Mouse (Mus musculus): ENCODE data around the gene Arhgef19.

Arhgef19 gene

GRCm38 (mm10) chr4:141265979-141266637 lies 26.8 kb downstream of the Arhgef19 start:
- DNase-seq (ENCODE audit: low spot score), result no peak

- DNase-seq (ENCODE audit: low spot score), result no peak
These were observed 28.0 kb downstream of the Arhgef19 start for GRCm38 (mm10) chr4:141267250-141267649.

GRCm38 (mm10) chr4:141267837-141268236 lies 28.5 kb downstream of the Arhgef19 start:
- DNase-seq (ENCODE audit: low spot score), result peak; percentile 65

GRCm38 (mm10) chr4:141268350-141268749 lies 29.1 kb downstream of the Arhgef19 start:
- DNase-seq (ENCODE audit: low spot score), result no peak

- DNase-seq (ENCODE audit: low spot score), result no peak
These were observed 29.8 kb downstream of the Arhgef19 start for GRCm38 (mm10) chr4:141269080-141269479.

DNA sequence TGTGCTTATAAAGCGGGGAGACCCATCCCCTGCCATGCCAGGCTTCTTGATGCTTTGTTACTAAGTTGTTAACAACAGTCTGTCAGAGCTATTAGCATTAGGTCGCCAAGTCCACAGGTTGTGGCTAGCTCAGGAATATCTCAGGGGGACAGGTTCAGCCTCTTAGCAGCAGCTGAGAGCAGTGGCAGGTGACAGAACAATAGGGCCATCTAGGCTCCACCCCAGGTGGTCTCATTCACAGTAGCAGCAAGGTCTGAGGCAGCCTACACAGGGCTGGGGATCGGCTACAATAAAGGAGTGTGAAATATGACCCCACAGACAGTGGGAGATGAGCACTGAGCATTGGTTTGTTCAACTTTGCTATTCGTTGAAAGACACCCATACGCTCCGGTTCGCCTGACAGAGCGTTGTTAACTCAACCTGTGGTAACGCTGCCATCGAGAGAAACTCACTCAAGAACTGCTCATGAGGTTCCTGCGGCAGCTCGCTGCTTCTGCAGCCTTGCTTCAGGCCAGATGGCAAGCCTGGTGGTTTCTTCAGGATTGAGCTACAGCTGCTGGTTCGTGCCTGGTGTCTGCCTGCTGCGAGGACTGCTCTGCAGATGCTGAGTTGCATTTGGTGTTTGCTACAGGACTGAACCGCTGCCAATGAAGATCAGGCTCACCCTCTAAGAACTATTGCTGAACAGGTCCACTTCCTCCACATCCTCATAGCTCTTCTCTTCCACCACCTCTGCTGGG lies 31.1 kb downstream of the Arhgef19 start:
- no peak for DNase-seq (ENCODE audit: low spot score)

DNA sequence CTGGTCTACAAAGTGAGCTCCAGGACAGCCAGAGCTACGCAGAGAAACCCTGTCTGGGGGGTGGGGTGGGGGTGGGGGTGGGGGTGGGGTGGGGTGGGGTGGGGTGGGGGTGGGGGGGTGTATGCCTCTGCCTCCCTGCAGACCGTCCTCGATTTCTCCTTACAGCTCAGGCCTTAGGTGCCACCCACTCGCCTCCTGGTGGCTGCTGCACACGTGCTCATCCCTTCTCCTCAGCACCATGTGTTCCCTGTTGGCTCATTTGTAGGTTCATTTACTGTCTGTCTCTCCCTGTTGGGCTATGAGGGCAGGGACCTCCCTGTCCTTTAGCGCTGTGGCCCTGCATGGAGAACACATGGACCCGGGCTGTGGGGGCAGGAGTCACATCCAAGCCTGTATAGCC lies 31.9 kb downstream of the Arhgef19 start:
- no peak for DNase-seq (ENCODE audit: low spot score)

DNA sequence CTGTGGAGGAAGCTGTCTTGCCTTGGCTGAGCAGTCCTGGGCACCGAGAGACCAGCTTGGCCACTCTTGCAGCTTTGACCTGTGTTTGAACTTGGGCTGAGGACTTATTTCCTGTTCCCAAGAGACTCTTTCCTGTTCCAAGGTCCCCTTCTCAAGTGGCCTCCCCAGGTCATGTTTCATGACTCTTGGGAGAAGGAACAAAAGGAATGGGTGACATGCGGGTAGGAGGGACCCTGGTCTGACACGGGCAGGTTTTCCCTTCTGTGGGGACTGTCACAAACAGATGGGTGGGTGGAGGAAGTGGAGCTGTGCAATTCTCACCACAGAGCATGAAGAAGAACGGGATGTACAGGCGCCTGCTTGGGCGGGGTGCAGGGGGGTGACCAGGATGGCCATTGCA lies 32.4 kb downstream of the Arhgef19 start:
- DNase-seq (ENCODE audit: low spot score), result no peak

DNA sequence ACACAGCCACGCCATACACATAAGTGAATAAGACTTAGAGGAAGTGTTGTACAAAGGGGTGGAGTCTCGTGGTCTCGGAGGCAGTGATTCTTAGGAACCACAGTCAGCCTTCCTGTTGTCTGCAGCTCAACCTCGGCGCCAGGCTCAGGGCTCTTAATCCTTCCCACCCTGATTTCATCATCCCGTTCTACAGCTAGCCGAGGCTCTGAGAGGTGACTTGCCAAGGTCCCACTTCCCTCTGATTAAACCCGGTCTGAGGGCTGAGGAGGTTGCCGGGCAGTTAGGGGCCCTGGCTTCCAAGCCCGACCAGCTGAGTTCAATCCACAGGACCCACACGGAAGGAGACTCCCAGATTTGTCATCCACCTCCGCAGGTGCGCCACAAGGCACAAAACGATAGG lies 33.6 kb downstream of the Arhgef19 start:
- DNase-seq (ENCODE audit: low spot score), result no peak

GRCm38 (mm10) chr4:141273296-141273695 lies 34.0 kb downstream of the Arhgef19 start:
- peak; percentile 92 for DNase-seq (ENCODE audit: low spot score)

DNA sequence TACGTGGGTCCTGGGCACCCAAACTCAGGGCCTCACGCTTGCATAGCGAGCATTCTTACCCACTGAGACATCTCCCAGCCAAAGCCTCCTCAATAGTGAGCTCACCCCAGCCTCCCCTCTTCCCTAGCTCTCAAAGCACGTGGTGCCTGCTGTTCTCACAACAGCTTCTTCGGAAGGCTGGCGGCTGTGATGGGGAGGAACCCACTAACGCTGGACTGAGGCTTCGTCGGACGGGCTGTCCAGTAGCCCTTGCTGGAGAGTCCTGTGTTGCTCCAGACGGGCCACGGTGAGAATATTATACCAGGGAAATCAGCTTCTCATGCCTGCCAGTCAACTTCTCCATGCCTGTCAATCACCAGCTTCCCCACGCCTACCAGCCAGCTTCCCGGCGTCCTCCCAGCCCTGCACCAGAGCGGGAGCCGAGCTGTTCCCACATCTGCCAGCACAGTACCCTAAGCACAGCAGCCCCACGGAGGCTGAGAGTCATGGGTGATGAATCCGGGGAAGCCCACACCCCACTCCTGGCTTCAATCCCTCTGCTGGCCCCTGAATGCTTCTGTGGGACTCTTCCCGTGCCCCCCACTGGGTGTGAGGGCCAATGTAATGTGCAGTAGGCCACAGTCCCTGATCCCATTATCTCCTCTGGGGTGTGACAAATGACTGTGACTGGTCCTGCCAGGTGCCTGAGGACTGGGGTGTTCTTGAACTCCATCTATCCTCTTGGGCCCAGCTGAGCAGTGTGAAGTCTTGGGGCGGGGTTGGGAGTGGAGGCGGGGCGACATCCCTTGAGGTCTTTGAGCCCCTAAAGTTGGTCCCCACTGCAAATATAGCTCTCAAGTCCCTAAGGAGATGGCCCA lies 35.4 kb downstream of the Arhgef19 start:
- no peak for DNase-seq (ENCODE audit: low spot score)

GRCm38 (mm10) chr4:141277157-141277556 lies 37.9 kb downstream of the Arhgef19 start:
- DNase-seq (ENCODE audit: low spot score), result no peak

- peak; percentile 78 for DNase-seq (ENCODE audit: low spot score)
These were observed 38.9 kb downstream of the Arhgef19 start for GRCm38 (mm10) chr4:141278154-141278553.

- no peak for DNase-seq (ENCODE audit: low spot score)
These were observed 40.0 kb downstream of the Arhgef19 start for GRCm38 (mm10) chr4:141279327-141279726.

DNA sequence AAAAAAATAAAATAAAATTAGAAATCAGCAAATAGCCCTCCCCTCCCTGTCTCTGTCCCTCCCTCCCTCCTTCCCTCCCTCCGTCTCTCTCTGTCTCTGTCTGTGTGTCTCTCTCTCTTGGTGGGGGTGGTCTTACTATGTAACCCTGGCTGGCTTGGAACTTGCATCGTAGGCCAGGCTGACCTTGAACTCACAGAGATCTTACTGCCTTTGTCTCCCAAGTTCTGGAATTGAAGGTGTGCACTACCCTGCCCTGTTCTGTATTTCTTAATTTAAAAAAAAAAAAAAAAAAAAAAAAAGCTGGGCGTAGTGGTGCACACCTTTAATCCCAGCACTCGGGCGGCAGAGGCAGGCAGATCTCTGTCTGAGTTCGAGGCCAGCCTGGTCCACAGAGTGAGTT lies 40.5 kb downstream of the Arhgef19 start:
- no peak for DNase-seq (ENCODE audit: low spot score)

- no peak for DNase-seq (ENCODE audit: low spot score)
These were observed 41.2 kb downstream of the Arhgef19 start for GRCm38 (mm10) chr4:141280471-141280870.

GRCm38 (mm10) chr4:141281153-141281552 lies 41.9 kb downstream of the Arhgef19 start:
- no peak for DNase-seq (ENCODE audit: low spot score)

DNA sequence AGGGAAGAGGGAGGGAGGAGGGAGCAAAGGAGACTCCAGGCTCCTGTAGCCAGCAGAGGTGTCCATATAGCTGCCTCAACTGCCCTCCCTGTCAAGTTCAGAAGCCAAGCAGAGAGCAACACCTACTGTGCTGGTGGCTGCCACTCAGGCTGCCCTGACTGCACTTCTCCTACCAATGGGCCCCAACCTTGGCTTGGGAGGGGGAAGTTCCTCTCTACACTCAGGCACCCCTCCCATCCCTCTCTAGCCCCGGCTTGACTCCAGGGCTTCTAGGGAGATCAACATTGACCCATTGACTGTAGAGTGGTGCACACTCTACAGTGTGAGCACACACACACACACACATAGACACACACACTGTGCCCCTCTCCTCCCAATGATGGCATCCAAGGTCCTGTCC lies 42.3 kb downstream of the Arhgef19 start:
- DNase-seq (ENCODE audit: low spot score), result no peak

DNA sequence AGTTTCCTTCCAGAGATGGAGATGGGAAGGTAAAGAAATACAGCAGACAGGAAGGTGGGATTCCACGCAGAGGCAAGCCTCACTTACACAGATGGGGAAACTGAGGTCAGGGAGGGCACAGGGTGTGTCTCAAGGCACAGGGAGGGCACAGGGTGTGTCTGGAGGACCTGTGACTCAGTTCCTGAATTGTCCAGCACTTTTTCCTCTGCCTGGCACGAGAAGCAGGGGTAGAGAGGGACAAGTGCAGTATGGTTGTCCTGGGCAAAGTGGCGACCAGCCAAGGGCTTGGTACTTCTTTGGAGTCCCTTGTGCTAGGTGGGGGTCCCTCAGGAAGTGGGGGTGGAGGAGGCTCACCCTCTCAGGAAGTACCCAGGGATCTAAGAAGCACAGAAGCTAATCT lies 42.8 kb downstream of the Arhgef19 start:
- no peak for DNase-seq (ENCODE audit: low spot score)

- no peak for DNase-seq (ENCODE audit: low spot score)
These were observed 43.3 kb downstream of the Arhgef19 start for GRCm38 (mm10) chr4:141282623-141283022.

DNA sequence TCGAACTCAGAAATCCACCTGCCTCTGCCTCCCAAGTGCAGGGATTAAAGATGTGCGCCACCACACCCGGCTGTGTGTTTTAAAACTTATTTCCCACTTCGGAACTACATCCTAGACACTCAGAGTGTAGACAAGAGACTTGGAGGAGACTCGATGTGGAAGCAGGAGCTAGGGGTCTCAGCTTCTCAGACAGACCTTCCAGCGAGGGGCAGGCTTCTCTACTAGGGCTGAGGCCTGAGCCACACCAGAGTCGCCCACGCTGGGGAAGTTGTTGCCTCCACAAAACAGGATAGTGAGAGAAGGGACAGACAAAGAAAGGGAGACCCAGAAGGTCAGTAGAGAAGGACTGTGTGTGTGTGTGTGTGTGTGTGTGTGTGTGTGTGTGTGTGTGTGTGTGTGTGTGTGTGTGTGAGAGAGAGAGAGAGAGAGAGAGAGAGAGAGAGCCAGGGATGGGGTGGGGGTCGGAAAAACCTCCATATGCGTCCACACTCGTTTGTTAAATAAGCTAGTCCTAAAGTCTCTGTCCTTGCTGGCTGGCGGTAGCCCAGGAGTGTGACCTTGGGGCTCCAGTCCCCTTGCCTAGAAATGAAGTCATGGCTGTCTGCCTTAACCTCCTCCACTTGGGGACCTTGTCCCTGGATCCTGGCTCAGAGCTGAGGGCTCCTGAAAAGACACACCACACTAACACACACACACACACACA lies 44.0 kb downstream of the Arhgef19 start:
- DNase-seq (ENCODE audit: low spot score), result no peak

DNA sequence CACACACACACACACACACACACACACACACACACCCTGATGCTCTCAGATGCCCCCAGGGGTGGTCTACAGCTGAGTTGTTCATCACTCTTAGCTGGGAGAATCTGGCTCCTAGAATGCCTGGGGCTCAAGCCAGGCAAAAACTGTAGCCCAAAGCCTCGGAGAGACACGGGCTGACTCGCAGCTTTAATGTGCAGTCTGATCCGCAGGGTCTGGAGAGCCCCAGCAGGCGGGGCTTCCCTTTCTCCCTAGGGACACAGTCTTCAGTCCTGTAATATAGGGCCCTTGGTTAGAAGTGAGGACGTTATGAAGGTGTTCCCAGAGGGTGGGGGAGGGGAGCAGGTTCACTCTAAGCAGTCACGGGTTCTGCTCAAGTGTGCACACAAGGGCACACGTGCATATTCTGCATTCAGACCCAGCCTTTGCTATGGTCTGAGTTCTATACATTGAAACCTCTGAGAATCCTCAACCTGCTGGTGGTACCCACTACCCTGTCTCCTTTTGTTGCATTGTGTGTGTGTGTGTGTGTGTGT lies 44.6 kb downstream of the Arhgef19 start:
- no peak for DNase-seq (ENCODE audit: low spot score)

Measured in urinary bladder, postnatal 25 days (tissue).